Mouse (Mus musculus): Measurements from ENCODE around the gene Mrps27. TPM values are rescaled to one million over a fixed set of nuclear protein-coding genes. Genes with fewer than 3 reads are reported as not detected.

Mrps27 gene
- polyA plus RNA-seq, 1 experiment = 10.3 TPM

GRCm38 (mm10) chr13:99398149-99398701, 53.6 kb downstream of the Mrps27 start:
- no peak for TF ChIP-seq POLR2A (IDR thresholded peaks at IDR 0.05; ENCODE audit: borderline replicate concordance, low read depth, low read length)
- TF ChIP-seq CTCF (IDR thresholded peaks at IDR 0.05; ENCODE audit: low read depth, low read length) = no peak
- Histone ChIP-seq H3K4me1 (ENCODE audit: control insufficient read depth, insufficient read depth, low read length) (peaks cover 25% of the 10 kb centered on the region), H3K4me3 (ENCODE audit: insufficient read depth, low read length) (no peak overlapping the region), H3K27ac (ENCODE audit: insufficient read depth, low read depth, low read length) (no peak overlapping the region)

- no peak overlapping the region for H3K4me3 ChIP-seq (ENCODE audit: insufficient read depth, low read length)
- H3K27ac ChIP-seq (ENCODE audit: insufficient read depth, low read depth, low read length) = no peak overlapping the region
- TF ChIP-seq CTCF (IDR thresholded peaks at IDR 0.05; ENCODE audit: low read depth, low read length) (no peak), POLR2A (IDR thresholded peaks at IDR 0.05; ENCODE audit: borderline replicate concordance, low read depth, low read length) (no peak)
Observed at GRCm38 (mm10) chr13:99399373-99399772, 54.8 kb downstream of the Mrps27 start.

GRCm38 (mm10) chr13:99409216-99409615, 64.6 kb downstream of the Mrps27 start:
- peaks cover 17% of the 10 kb centered on the region for H3K4me1 ChIP-seq (ENCODE audit: control insufficient read depth, insufficient read depth, low read length)
- no peak overlapping the region for H3K4me3 ChIP-seq (ENCODE audit: insufficient read depth, low read length)
- TF ChIP-seq POLR2A (IDR thresholded peaks at IDR 0.05; ENCODE audit: borderline replicate concordance, low read depth, low read length) (no peak), CTCF (IDR thresholded peaks at IDR 0.05; ENCODE audit: low read depth, low read length) (no peak)
- no peak overlapping the region for H3K27ac ChIP-seq (ENCODE audit: insufficient read depth, low read depth, low read length)

More at GRCm38 (mm10) chr13:99399373-99399772, 54.8 kb downstream of the Mrps27 start:
- peaks cover 19% of the 10 kb centered on the region for H3K4me1 ChIP-seq (ENCODE audit: control insufficient read depth, insufficient read depth, low read length)

GRCm38 (mm10) chr13:99410611-99411515, 66.3 kb downstream of the Mrps27 start:
- H3K4me3 ChIP-seq (ENCODE audit: insufficient read depth, low read length) = no peak overlapping the region
- no peak overlapping the region for H3K27ac ChIP-seq (ENCODE audit: insufficient read depth, low read depth, low read length)
- no peak for TF ChIP-seq POLR2A (IDR thresholded peaks at IDR 0.05; ENCODE audit: borderline replicate concordance, low read depth, low read length)
- TF ChIP-seq CTCF (IDR thresholded peaks at IDR 0.05; ENCODE audit: low read depth, low read length) = no peak
- peaks cover 17% of the 10 kb centered on the region for H3K4me1 ChIP-seq (ENCODE audit: control insufficient read depth, insufficient read depth, low read length)

GRCm38 (mm10) chr13:99411761-99412160, 67.2 kb downstream of the Mrps27 start:
- Histone ChIP-seq H3K27ac (ENCODE audit: insufficient read depth, low read depth, low read length) (no peak overlapping the region), H3K4me3 (ENCODE audit: insufficient read depth, low read length) (no peak overlapping the region), H3K4me1 (ENCODE audit: control insufficient read depth, insufficient read depth, low read length) (peaks cover 17% of the 10 kb centered on the region)
- TF ChIP-seq CTCF (IDR thresholded peaks at IDR 0.05; ENCODE audit: low read depth, low read length) (no peak), POLR2A (IDR thresholded peaks at IDR 0.05; ENCODE audit: borderline replicate concordance, low read depth, low read length) (no peak)

- TF ChIP-seq CTCF (IDR thresholded peaks at IDR 0.05; ENCODE audit: low read depth, low read length) (no peak), POLR2A (IDR thresholded peaks at IDR 0.05; ENCODE audit: borderline replicate concordance, low read depth, low read length) (no peak)
- peak overlapping the region; percentile 42 for H3K27ac ChIP-seq (ENCODE audit: insufficient read depth, low read depth, low read length)
- H3K4me1 ChIP-seq (ENCODE audit: control insufficient read depth, insufficient read depth, low read length) = peaks cover 17% of the 10 kb centered on the region
- H3K4me3 ChIP-seq (ENCODE audit: insufficient read depth, low read length) = no peak overlapping the region
Observed at GRCm38 (mm10) chr13:99412477-99413080, 68.0 kb downstream of the Mrps27 start.

GRCm38 (mm10) chr13:99413481-99414351, 69.1 kb downstream of the Mrps27 start:
- TF ChIP-seq POLR2A (IDR thresholded peaks at IDR 0.05; ENCODE audit: borderline replicate concordance, low read depth, low read length) = no peak
- no peak for TF ChIP-seq CTCF (IDR thresholded peaks at IDR 0.05; ENCODE audit: low read depth, low read length)
- H3K4me3 ChIP-seq (ENCODE audit: insufficient read depth, low read length) = no peak overlapping the region
- H3K27ac ChIP-seq (ENCODE audit: insufficient read depth, low read depth, low read length) = no peak overlapping the region
- peaks cover 17% of the 10 kb centered on the region for H3K4me1 ChIP-seq (ENCODE audit: control insufficient read depth, insufficient read depth, low read length)

- no peak overlapping the region for H3K27ac ChIP-seq (ENCODE audit: insufficient read depth, low read depth, low read length)
- TF ChIP-seq CTCF (IDR thresholded peaks at IDR 0.05; ENCODE audit: low read depth, low read length) = no peak
- TF ChIP-seq POLR2A (IDR thresholded peaks at IDR 0.05; ENCODE audit: borderline replicate concordance, low read depth, low read length) = no peak
- peaks cover 17% of the 10 kb centered on the region for H3K4me1 ChIP-seq (ENCODE audit: control insufficient read depth, insufficient read depth, low read length)
- no peak overlapping the region for H3K4me3 ChIP-seq (ENCODE audit: insufficient read depth, low read length)
Observed at GRCm38 (mm10) chr13:99414352-99414742, 69.8 kb downstream of the Mrps27 start.

GRCm38 (mm10) chr13:99416601-99417000, 72.0 kb downstream of the Mrps27 start:
- peaks cover 11% of the 10 kb centered on the region for H3K4me1 ChIP-seq (ENCODE audit: control insufficient read depth, insufficient read depth, low read length)
- no peak overlapping the region for H3K4me3 ChIP-seq (ENCODE audit: insufficient read depth, low read length)
- no peak for TF ChIP-seq POLR2A (IDR thresholded peaks at IDR 0.05; ENCODE audit: borderline replicate concordance, low read depth, low read length)
- no peak for TF ChIP-seq CTCF (IDR thresholded peaks at IDR 0.05; ENCODE audit: low read depth, low read length)
- H3K27ac ChIP-seq (ENCODE audit: insufficient read depth, low read depth, low read length) = no peak overlapping the region
